Mouse (Mus musculus) embryonic stem cell, embryonic (primary cell): ENCODE data around the gene Ttc7b.

Experiments
- CTCF ChIA-PET, 4 experiments: fragments of 300-600 bp in 2 of 4; fragments of 350-600 bp in 2 of 4; sonication (Branson Sonifier 250); formaldehyde crosslinking; loops; one replicate each; lab custom pipeline; 2022; ENCODE audit warnings: inconsistent platforms in 2 of 4; lab: Charles Lee
- POLR2A ChIA-PET, 4 experiments: fragments of 300-600 bp in 2 of 4; fragments of 350-600 bp in 2 of 4; sonication (Branson Sonifier 250); formaldehyde crosslinking; loops; one replicate each; lab custom pipeline; 2022; ENCODE audit warnings: antibody characterized with exemption in 4 of 4, inconsistent platforms in 1 of 4; lab: Charles Lee

The Ttc7b gene

GRCm38 (mm10) chr12:100520794-100521186 lies at the start of gene Ttc7b:
TSS of gene Ttc7b (minus strand) at chr12:100520826.
- ChIA-PET CTCF (interaction anchor here in 2 of 4 experiments (0.6 to 1.0 kb wide), 3 partner anchors 9 to 536 kb away, joined by 3 to 4 read pairs (median 4); no protein-coding TSS in a partner anchor), POLR2A (interaction anchor here (1.0 to 10.7 kb wide), 12 partner anchors 7 to 333 kb away, joined by 3 to 96 read pairs (median 4); no protein-coding TSS in a partner anchor)

DNA sequence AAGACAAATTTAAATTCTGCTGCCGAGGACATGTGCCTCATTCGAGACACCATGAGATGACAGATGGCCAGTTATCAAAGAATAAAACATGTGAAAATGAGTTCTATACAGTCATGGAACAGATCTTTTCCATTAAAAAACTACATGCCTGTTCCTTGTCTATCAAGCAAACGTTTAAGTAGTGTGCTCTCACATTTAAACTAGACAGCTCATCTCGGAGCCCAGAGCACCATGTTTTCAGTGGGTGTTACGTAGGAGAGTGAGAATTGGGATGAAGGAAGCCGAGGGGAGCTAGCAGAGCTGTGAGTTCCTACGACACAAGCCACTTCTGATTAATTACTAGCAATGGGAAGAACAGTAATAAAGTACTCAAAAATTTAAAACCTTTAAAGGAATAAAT lies 48.2 kb upstream of the Ttc7b start:
- ChIA-PET CTCF (interaction anchor here in 1 of 4 experiments (1.2 kb wide), 1 partner anchor 437 kb away, joined by 5 read pairs; no protein-coding TSS in a partner anchor), POLR2A (interaction anchor here in 1 of 4 experiments (1.1 kb wide), 1 partner anchor 17 kb away, joined by 4 read pairs; no protein-coding TSS in a partner anchor)

GRCm38 (mm10) chr12:100568105-100568504 lies 47.5 kb upstream of the Ttc7b start:
- CTCF ChIA-PET: interaction anchor here in 1 of 4 experiments (1.2 kb wide), 1 partner anchor 10 kb away, joined by 3 read pairs; no protein-coding TSS in a partner anchor
- POLR2A ChIA-PET: no interaction called here

DNA sequence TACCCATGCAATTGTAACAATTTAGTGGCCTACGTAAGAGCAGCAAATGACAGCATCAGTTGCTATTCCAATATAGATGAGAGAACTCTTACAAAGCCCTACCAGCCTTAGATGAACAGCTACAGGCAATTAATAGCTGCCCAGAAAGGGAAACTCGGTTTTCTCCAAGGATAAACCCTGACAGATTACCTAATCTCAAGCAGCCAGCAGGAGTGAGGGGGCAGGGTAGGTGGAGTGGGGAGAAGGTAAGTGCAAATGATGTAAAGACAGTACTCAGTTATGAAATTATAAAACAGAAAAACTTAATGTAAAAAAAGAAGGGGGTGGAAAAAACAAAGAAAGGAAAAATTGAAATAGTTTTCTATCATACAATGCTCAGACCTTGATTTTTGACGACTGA lies 47.0 kb upstream of the Ttc7b start:
- ChIA-PET CTCF (interaction anchor here in 1 of 4 experiments (1.2 kb wide), 1 partner anchor 10 kb away, joined by 3 read pairs; no protein-coding TSS in a partner anchor), POLR2A (no interaction called here)

GRCm38 (mm10) chr12:100553675-100554074 lies 33.0 kb upstream of the Ttc7b start:
- ChIA-PET CTCF (interaction anchor here in 2 of 4 experiments (0.5 to 1.1 kb wide), 2 partner anchors 24 to 51 kb away, joined by 3 to 5 read pairs; no protein-coding TSS in a partner anchor), POLR2A (interaction anchor here in 2 of 4 experiments (1.2 to 2.9 kb wide), 2 partner anchors 16 to 20 kb away, joined by 3 to 12 read pairs; no protein-coding TSS in a partner anchor)

GRCm38 (mm10) chr12:100551972-100552371 lies 31.3 kb upstream of the Ttc7b start:
- POLR2A ChIA-PET: interaction anchor here in 3 of 4 experiments (0.6 to 2.9 kb wide), 17 partner anchors 9 to 330 kb away, joined by 3 to 12 read pairs (median 4); no protein-coding TSS in a partner anchor
- CTCF ChIA-PET: no interaction called here

- POLR2A ChIA-PET: interaction anchor here in 2 of 4 experiments (1.1 to 1.8 kb wide), 2 partner anchors 10 to 17 kb away, joined by 3 to 6 read pairs; no protein-coding TSS in a partner anchor
- CTCF ChIA-PET: interaction anchor here in 3 of 4 experiments (0.5 to 1.3 kb wide), 3 partner anchors 9 to 1174 kb away, joined by 3 read pairs; partner anchors contain the start of gene Tc2n (in 1 of the 3)
Observed at GRCm38 (mm10) chr12:100544194-100544567, 23.6 kb upstream of the Ttc7b start.

DNA sequence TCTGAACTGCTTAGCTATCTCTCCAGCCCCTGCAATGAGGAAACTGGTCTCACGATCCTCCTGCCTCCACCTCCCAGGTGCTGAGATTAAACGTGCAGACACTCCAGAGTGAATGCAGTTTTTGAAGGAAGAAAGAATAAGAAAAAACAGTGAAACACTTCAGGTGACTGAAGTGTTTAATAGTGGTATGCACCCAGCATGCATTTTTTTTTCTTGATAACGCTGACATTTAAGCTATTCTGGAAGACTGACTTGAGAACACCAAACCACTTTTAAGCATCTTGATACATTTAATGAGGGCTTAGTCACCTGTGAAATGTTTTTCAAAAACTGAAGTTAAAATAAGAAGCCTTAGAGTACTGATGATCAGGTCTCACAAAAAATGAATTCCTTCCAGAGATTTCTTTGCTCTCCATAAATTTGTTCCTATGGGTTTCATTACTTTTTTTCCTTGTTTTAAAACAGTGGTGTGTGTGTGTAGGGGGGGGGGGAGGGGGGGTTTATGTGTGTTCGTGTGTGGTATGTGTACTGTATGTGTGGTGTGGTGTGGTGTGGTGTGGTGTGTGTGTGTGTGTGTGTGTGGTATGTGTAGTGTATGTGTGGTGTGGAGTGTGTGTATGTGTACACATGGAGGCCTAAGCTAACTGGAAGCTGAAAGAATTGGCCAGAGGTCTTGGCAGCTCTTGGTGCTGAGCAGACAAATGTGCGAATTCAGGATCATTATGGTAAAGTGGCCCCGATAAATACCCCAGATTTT lies 23.0 kb upstream of the Ttc7b start:
- POLR2A ChIA-PET: interaction anchor here in 1 of 4 experiments (1.8 to 2.2 kb wide), 2 partner anchors 8 to 9 kb away, joined by 6 to 9 read pairs; no protein-coding TSS in a partner anchor
- CTCF ChIA-PET: interaction anchor here in 2 of 4 experiments (0.5 to 1.3 kb wide), 2 partner anchors 10 to 1175 kb away, joined by 3 read pairs; partner anchors contain the start of gene Tc2n (in 1 of the 2)

- ChIA-PET POLR2A (interaction anchor here in 2 of 4 experiments (0.7 to 2.2 kb wide), 4 partner anchors 8 to 19 kb away, joined by 3 to 9 read pairs (median 6); no protein-coding TSS in a partner anchor), CTCF (no interaction called here)
Observed at GRCm38 (mm10) chr12:100542494-100542893, 21.9 kb upstream of the Ttc7b start.

DNA sequence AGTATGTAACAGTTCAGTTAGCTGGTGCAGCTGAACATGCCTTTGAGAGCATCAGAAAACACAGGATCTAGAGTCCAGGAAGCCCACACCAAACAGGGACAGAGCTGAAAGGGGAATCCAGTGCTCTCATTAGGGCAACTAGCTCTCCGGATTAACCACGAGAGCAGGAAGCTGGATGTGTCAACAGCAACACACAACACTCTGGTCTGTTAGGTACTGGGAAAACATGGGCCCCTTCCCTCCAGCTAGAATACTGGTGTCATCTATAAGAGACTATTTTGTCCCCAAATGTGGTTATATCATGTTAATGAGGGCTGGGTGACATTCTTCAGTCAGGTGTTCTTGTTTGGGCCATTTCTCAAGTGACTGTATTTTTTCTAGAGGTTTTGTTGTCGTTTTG lies 21.4 kb upstream of the Ttc7b start:
- CTCF ChIA-PET: no interaction called here

GRCm38 (mm10) chr12:100539158-100539714 lies 18.6 kb upstream of the Ttc7b start:
- CTCF ChIA-PET: no interaction called here
- POLR2A ChIA-PET: no interaction called here

More for the DNA sequence above, 21.4 kb upstream of the Ttc7b start:
- POLR2A ChIA-PET: interaction anchor here in 2 of 4 experiments (0.7 to 2.2 kb wide), 3 partner anchors 9 to 18 kb away, joined by 3 to 9 read pairs (median 7); no protein-coding TSS in a partner anchor

- CTCF ChIA-PET: no interaction called here
Observed at GRCm38 (mm10) chr12:100538445-100539157, 18.0 kb upstream of the Ttc7b start.

GRCm38 (mm10) chr12:100537091-100537490 lies 16.5 kb upstream of the Ttc7b start:
- ChIA-PET POLR2A (interaction anchor here (0.7 to 9.8 kb wide), 8 partner anchors 11 to 21 kb away, joined by 3 to 96 read pairs (median 3); partner anchors contain the start of gene Ttc7b (in 2 of the 4)), CTCF (no interaction called here)

More at GRCm38 (mm10) chr12:100538445-100539157, 18.0 kb upstream of the Ttc7b start:
- POLR2A ChIA-PET: interaction anchor here in 1 of 4 experiments (0.8 kb wide), 1 partner anchor 9 kb away, joined by 4 read pairs; no protein-coding TSS in a partner anchor

DNA sequence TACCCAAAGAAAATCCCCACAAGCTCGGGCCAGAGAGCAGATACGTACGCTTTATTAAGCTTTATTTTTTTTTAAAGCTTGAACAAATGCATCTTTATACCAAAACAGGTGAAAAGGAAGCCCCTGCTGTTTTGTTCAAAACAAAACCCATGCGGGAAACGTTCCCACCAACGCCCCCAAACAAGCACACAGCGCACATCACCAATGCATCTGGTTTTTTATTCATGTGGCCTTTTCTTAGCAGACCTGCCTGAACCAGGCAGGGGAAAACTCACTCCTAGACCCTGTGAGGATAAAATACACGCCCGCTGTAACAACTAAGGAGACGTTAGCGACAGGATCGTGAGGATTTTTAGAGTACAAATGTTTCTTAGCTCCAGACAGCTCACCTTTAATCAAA lies 14.4 kb upstream of the Ttc7b start:
- POLR2A ChIA-PET: interaction anchor here (1.0 to 9.8 kb wide), 14 partner anchors 8 to 348 kb away, joined by 3 to 96 read pairs (median 6); partner anchors contain the start of genes Calm1 (in 1 of the 4) and Ttc7b (in 1 of the 4)
- CTCF ChIA-PET: interaction anchor here (0.6 to 1.9 kb wide), 5 partner anchors 9 to 44 kb away, joined by 3 to 4 read pairs (median 4); no protein-coding TSS in a partner anchor

DNA sequence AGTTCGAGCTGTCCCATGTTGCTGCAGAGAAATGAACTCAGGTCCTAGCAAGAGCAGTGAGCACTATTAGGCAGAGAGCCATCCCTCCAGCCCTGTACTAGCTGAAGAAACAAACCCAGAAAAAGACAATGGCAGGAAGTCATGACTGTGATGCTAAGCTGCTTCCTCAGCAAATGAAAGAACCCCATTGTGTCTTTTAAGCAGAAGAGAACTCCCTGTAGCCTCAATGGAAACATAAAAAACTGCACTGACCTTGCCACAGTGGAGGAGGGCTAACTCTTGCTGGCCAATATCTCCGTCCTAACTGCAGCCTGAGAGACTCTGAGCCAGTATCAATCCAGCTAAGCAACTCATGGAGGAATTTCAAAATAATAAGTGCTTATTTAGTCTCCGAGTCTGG lies 13.4 kb upstream of the Ttc7b start:
- POLR2A ChIA-PET: interaction anchor here (0.7 to 9.8 kb wide), 35 partner anchors 9 to 419 kb away, joined by 3 to 96 read pairs (median 4); partner anchors contain the start of genes Calm1 (in 1 of the 4) and Ttc7b (in 1 of the 4)

DNA sequence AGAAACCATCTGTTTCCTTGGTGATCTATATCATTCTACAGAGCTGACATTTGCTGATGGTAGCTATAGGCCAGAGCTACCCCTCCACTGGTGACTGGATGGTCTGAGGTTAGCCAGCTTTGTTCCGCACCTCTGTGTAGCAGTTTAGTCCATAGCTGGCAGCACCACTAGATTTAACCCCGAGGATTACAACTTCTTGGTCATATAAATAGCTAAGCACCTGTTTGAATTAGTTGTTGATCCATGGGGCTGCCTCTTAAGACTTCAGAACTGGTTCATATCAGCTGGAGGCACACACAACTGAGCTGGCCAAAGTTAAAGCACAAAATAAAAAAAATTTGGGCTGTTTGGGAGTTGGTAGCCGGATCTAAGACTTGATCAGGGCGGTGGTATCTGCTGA lies 12.6 kb upstream of the Ttc7b start:
- ChIA-PET CTCF (interaction anchor here in 2 of 4 experiments (0.8 to 1.2 kb wide), 2 partner anchors 10 to 11 kb away, joined by 3 to 5 read pairs; no protein-coding TSS in a partner anchor), POLR2A (interaction anchor here in 3 of 4 experiments (0.7 to 9.8 kb wide), 20 partner anchors 9 to 346 kb away, joined by 3 to 96 read pairs (median 6); partner anchors contain the start of genes Calm1 (in 1 of the 3) and Ttc7b (in 1 of the 3))

More for the DNA sequence above, 13.4 kb upstream of the Ttc7b start:
- CTCF ChIA-PET: interaction anchor here in 3 of 4 experiments (0.5 to 1.9 kb wide), 7 partner anchors 10 to 579 kb away, joined by 3 to 5 read pairs (median 3); no protein-coding TSS in a partner anchor

GRCm38 (mm10) chr12:100531740-100532139 lies 11.1 kb upstream of the Ttc7b start:
- POLR2A ChIA-PET: interaction anchor here in 2 of 4 experiments (0.8 to 9.8 kb wide), 5 partner anchors 9 to 20 kb away, joined by 3 to 96 read pairs (median 20); partner anchors contain the start of gene Ttc7b (in 2 of the 2)
- CTCF ChIA-PET: interaction anchor here in 1 of 4 experiments (1.0 kb wide), 1 partner anchor 10 kb away, joined by 3 read pairs; no protein-coding TSS in a partner anchor
